Mouse (Mus musculus): ENCODE results near the gene Atl3. TPM values are rescaled to one million over a fixed set of nuclear protein-coding genes. Genes with fewer than 3 reads are reported as not detected.
A peak's percentile ranks its signal among the peaks of the same experiment; 100 is the strongest.

The Atl3 gene
- polyA plus RNA-seq, 1 experiment from 2014 or later: 16.2 TPM

DNA sequence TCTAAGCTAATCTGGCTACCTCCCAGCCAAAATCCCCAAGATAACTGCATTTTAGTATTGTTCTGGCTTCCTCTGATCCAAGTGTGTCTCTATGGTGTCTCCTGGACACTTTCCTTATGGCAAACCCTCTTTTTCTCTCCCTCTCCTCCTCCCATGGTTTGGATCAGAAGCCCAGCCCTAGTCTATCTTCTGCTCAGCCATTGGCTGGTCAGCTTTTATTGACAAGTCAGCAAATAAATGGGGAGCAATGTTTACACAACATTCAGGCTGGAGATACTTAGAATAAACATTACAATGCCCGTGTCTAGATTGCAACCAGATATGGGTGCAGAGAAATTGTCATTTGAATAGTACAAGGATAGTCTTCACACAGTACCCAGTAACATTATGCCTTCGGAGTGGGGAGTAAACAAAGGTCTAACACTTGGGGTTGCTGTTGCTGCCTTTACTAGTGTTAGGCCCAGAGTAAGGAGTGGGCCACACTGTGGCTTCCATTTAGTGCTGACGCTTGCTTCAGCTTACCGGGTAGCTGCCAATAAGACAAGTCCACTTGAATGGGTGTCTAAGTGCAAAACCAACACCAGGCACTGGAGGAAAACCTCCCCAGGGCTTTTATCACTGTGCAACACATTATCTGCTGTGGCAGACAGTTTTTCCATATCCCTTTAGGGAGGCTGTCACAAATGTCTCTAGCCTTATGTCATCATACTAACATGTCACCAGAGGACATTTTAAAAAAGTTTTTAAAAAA, 57.9 kb downstream of the Atl3 start:
- H3K9ac ChIP-seq (ENCODE audit: low read length): no peak overlapping the region
- no peaks in the 10 kb centered on the region for H3K27me3 ChIP-seq (ENCODE audit: control insufficient read depth, insufficient read depth, low read length)
- 34% methylated on average over 4 of the region's 4 CpGs for WGBS
- no peak overlapping the region for H3K4me3 ChIP-seq (replicated peaks; ENCODE audit: low read length)
- H3K9me3 ChIP-seq (replicated peaks; ENCODE audit: control insufficient read depth, low read length): no peaks in the 10 kb centered on the region
- no peaks in the 10 kb centered on the region for H3K4me1 ChIP-seq (ENCODE audit: control insufficient read depth, insufficient read depth, low read length)
- no peaks in the 10 kb centered on the region for H3K36me3 ChIP-seq (ENCODE audit: control insufficient read depth, insufficient read depth, low read length)
- no peak overlapping the region for H3K4me2 ChIP-seq (ENCODE audit: low read depth, low read length)
- no peak overlapping the region for H3K27ac ChIP-seq (ENCODE audit: low read length)
- peak; percentile 40 for ATAC-seq (ENCODE audit: insufficient read depth, low FRiP score)

DNA sequence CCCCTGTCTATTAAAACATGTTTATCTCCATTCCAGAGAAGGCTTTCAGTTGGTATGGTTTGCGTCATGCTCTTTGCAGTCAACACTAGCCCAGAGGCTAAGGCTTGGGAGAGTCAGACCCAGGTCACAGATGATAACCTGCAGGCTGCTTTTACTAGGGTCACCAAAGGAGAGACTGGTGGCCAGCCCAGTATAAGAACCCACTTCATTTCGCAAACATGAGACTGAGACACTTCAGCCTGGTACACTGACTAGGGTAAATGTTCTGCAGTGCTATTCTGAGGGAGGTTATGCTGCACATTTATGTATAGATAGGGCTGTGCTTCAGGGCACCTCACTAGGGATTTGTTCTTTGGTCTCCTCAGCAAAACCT, 58.4 kb downstream of the Atl3 start:
- no peak for ATAC-seq (ENCODE audit: insufficient read depth, low FRiP score)

GRCm38 (mm10) chr19:7553441-7553840, 59.6 kb downstream of the Atl3 start:
- ATAC-seq (ENCODE audit: insufficient read depth, low FRiP score): no peak
- H3K4me3 ChIP-seq (replicated peaks; ENCODE audit: low read length): no peak overlapping the region
- H3K4me2 ChIP-seq (ENCODE audit: low read depth, low read length): no peak overlapping the region
- no peak overlapping the region for H3K27ac ChIP-seq (ENCODE audit: low read length)
- no peaks in the 10 kb centered on the region for H3K36me3 ChIP-seq (ENCODE audit: control insufficient read depth, insufficient read depth, low read length)
- H3K27me3 ChIP-seq (ENCODE audit: control insufficient read depth, insufficient read depth, low read length): no peaks in the 10 kb centered on the region
- no peak overlapping the region for H3K9ac ChIP-seq (ENCODE audit: low read length)
- no peaks in the 10 kb centered on the region for H3K9me3 ChIP-seq (replicated peaks; ENCODE audit: control insufficient read depth, low read length)
- no peaks in the 10 kb centered on the region for H3K4me1 ChIP-seq (ENCODE audit: control insufficient read depth, insufficient read depth, low read length)

More for the DNA sequence above, 58.4 kb downstream of the Atl3 start:
- H3K9me3 ChIP-seq (replicated peaks; ENCODE audit: control insufficient read depth, low read length): no peaks in the 10 kb centered on the region
- no peak overlapping the region for H3K4me3 ChIP-seq (replicated peaks; ENCODE audit: low read length)
- H3K27me3 ChIP-seq (ENCODE audit: control insufficient read depth, insufficient read depth, low read length): no peaks in the 10 kb centered on the region
- H3K4me2 ChIP-seq (ENCODE audit: low read depth, low read length): no peak overlapping the region
- H3K9ac ChIP-seq (ENCODE audit: low read length): no peak overlapping the region
- 65% methylated on average over 2 of the region's 2 CpGs for WGBS
- no peaks in the 10 kb centered on the region for H3K36me3 ChIP-seq (ENCODE audit: control insufficient read depth, insufficient read depth, low read length)
- no peak overlapping the region for H3K27ac ChIP-seq (ENCODE audit: low read length)
- no peaks in the 10 kb centered on the region for H3K4me1 ChIP-seq (ENCODE audit: control insufficient read depth, insufficient read depth, low read length)

DNA sequence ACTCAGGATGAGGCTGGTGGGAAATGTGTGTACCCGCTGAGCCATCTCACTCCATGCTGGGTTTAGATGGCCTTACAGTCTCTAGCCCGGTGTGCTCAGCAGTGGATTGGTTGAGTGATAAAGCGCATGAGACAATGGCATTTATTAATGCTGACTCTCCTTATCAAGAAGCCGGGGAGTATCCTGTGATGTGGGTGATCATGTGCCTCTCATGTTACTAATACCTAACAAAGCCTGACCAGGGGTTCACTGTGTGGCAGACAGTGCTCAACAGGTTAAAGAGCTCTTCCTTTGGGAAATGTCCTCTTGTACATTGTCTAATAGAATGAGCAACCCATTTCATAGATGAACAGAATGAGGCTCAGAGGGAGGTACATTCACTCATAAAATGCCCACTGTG, 61.0 kb downstream of the Atl3 start:
- Histone ChIP-seq H3K36me3 (ENCODE audit: control insufficient read depth, insufficient read depth, low read length) (no peaks in the 10 kb centered on the region), H3K27me3 (ENCODE audit: control insufficient read depth, insufficient read depth, low read length) (no peaks in the 10 kb centered on the region)

DNA sequence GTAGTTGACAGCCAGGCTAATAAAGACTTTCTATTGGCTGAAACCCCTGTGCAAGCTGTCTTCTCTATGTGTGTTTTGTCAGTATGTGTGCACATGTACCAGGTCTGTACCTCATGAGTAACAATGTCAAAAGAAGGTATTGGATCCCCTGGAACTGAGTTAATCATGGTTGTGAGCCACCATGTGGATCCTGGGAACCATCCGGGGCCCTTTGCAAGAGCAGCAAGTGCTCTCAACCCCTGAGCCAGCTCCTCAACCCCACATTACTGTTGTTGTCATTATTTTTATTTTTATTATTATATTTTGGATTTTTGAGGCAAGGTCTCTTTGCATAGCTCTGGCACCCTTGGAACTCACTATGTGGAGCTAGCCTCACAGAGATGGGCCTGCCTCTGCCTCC, 62.8 kb downstream of the Atl3 start:
- no peaks in the 10 kb centered on the region for H3K27me3 ChIP-seq (ENCODE audit: control insufficient read depth, insufficient read depth, low read length)
- H3K4me3 ChIP-seq (replicated peaks; ENCODE audit: low read length): no peak overlapping the region
- H3K36me3 ChIP-seq (ENCODE audit: control insufficient read depth, insufficient read depth, low read length): no peaks in the 10 kb centered on the region
- ATAC-seq (ENCODE audit: insufficient read depth, low FRiP score): no peak
- H3K4me2 ChIP-seq (ENCODE audit: low read depth, low read length): no peak overlapping the region
- no peaks in the 10 kb centered on the region for H3K4me1 ChIP-seq (ENCODE audit: control insufficient read depth, insufficient read depth, low read length)
- no peaks in the 10 kb centered on the region for H3K9me3 ChIP-seq (replicated peaks; ENCODE audit: control insufficient read depth, low read length)
- H3K9ac ChIP-seq (ENCODE audit: low read length): no peak overlapping the region
- no peak overlapping the region for H3K27ac ChIP-seq (ENCODE audit: low read length)
- WGBS: 97% methylated on average over 1 of the region's 1 CpGs

More for the DNA sequence above, 61.0 kb downstream of the Atl3 start:
- H3K4me2 ChIP-seq (ENCODE audit: low read depth, low read length): no peak overlapping the region
- no peaks in the 10 kb centered on the region for H3K9me3 ChIP-seq (replicated peaks; ENCODE audit: control insufficient read depth, low read length)
- H3K9ac ChIP-seq (ENCODE audit: low read length): no peak overlapping the region
- WGBS: 62% methylated on average over 4 of the region's 4 CpGs
- H3K4me1 ChIP-seq (ENCODE audit: control insufficient read depth, insufficient read depth, low read length): no peaks in the 10 kb centered on the region
- no peak overlapping the region for H3K4me3 ChIP-seq (replicated peaks; ENCODE audit: low read length)
- no peak for ATAC-seq (ENCODE audit: insufficient read depth, low FRiP score)
- no peak overlapping the region for H3K27ac ChIP-seq (ENCODE audit: low read length)

- Histone ChIP-seq H3K36me3 (ENCODE audit: control insufficient read depth, insufficient read depth, low read length) (no peaks in the 10 kb centered on the region), H3K27me3 (ENCODE audit: control insufficient read depth, insufficient read depth, low read length) (no peaks in the 10 kb centered on the region), H3K4me2 (ENCODE audit: low read depth, low read length) (peak within 1 kb of the TSS; percentile 75), H3K9me3 (replicated peaks; ENCODE audit: control insufficient read depth, low read length) (no peaks in the 10 kb centered on the region), H3K9ac (ENCODE audit: low read length) (peak within 1 kb of the TSS; percentile 70), H3K4me1 (ENCODE audit: control insufficient read depth, insufficient read depth, low read length) (no peaks in the 10 kb centered on the region), H3K27ac (ENCODE audit: low read length) (no peak within 1 kb of the TSS), H3K4me3 (replicated peaks; ENCODE audit: low read length) (peak within 1 kb of the TSS; percentile 52)
- ATAC-seq (ENCODE audit: insufficient read depth, low FRiP score): peak; percentile 87
- WGBS: 1% methylated on average over 27 of the region's 27 CpGs
These were observed 63.5 kb downstream of the Atl3 start, which contains the start of gene Pla2g16 for GRCm38 (mm10) chr19:7557328-7557822. TSS of gene Pla2g16 (plus strand) at chr19:7557459.

DNA sequence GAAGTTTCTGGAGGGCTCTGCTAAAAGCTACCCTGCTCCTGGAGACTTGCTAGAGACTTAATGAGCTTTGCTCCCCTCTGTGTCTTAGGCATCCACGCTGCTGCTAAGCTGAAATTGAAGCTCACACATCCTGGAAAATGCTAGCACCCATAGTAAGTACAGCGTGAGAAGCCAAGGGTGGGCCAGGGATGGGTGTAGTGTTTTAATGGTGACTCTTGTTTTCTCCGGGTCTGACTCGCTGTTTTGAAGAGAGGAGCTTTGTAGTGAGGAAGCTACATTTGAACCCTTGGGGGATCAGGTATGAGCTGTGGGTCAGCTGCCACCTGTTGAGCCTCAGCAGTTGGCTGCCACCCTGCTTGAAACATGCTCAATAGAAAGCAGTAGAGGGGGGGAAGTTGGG, 64.0 kb downstream of the Atl3 start:
- no peaks in the 10 kb centered on the region for H3K27me3 ChIP-seq (ENCODE audit: control insufficient read depth, insufficient read depth, low read length)
- peak overlapping the region; percentile 52 for H3K4me3 ChIP-seq (replicated peaks; ENCODE audit: low read length)
- peak; percentile 8; the same call in 1 of the 2 replicates for ATAC-seq (ENCODE audit: insufficient read depth, low FRiP score)
- H3K36me3 ChIP-seq (ENCODE audit: control insufficient read depth, insufficient read depth, low read length): no peaks in the 10 kb centered on the region
- H3K9me3 ChIP-seq (replicated peaks; ENCODE audit: control insufficient read depth, low read length): no peaks in the 10 kb centered on the region
- H3K27ac ChIP-seq (ENCODE audit: low read length): no peak overlapping the region
- H3K9ac ChIP-seq (ENCODE audit: low read length): peak overlapping the region; percentile 70
- no peaks in the 10 kb centered on the region for H3K4me1 ChIP-seq (ENCODE audit: control insufficient read depth, insufficient read depth, low read length)
- WGBS: 6% methylated on average over 4 of the region's 4 CpGs
- H3K4me2 ChIP-seq (ENCODE audit: low read depth, low read length): peak overlapping the region; percentile 75

GRCm38 (mm10) chr19:7558675-7559074, 64.8 kb downstream of the Atl3 start:
- no peak overlapping the region for H3K4me3 ChIP-seq (replicated peaks; ENCODE audit: low read length)

DNA sequence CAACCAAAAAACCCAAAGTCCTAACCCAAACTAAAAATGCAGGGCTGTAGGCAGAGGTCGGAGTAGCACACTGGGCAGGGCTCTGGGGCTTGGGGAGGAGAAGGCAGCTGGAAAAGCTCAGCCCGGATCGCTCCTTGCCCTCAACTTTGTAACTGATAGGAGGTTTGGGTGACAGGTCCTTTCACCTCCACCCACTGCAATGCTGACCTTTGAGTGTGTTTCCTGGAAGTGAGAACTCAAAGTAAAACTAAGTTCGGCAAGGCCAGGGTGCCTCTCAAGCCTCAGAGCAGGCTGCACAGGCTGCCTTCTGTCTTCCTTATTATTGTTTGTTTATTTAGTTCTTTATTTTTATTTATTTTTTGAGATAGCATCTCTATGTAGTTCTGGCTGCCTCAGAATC, 66.1 kb downstream of the Atl3 start:
- ATAC-seq (ENCODE audit: insufficient read depth, low FRiP score): no peak
- Histone ChIP-seq H3K27ac (ENCODE audit: low read length) (no peak overlapping the region), H3K27me3 (ENCODE audit: control insufficient read depth, insufficient read depth, low read length) (no peaks in the 10 kb centered on the region), H3K4me2 (ENCODE audit: low read depth, low read length) (no peak overlapping the region), H3K9ac (ENCODE audit: low read length) (no peak overlapping the region), H3K9me3 (replicated peaks; ENCODE audit: control insufficient read depth, low read length) (no peaks in the 10 kb centered on the region), H3K4me1 (ENCODE audit: control insufficient read depth, insufficient read depth, low read length) (no peaks in the 10 kb centered on the region), H3K4me3 (replicated peaks; ENCODE audit: low read length) (no peak overlapping the region), H3K36me3 (ENCODE audit: control insufficient read depth, insufficient read depth, low read length) (no peaks in the 10 kb centered on the region)
- WGBS: 58% methylated on average over 4 of the region's 4 CpGs

More at GRCm38 (mm10) chr19:7558675-7559074, 64.8 kb downstream of the Atl3 start:
- ATAC-seq (ENCODE audit: insufficient read depth, low FRiP score): no peak
- H3K27ac ChIP-seq (ENCODE audit: low read length): no peak overlapping the region
- H3K4me2 ChIP-seq (ENCODE audit: low read depth, low read length): no peak overlapping the region
- no peaks in the 10 kb centered on the region for H3K36me3 ChIP-seq (ENCODE audit: control insufficient read depth, insufficient read depth, low read length)
- H3K4me1 ChIP-seq (ENCODE audit: control insufficient read depth, insufficient read depth, low read length): no peaks in the 10 kb centered on the region
- no peaks in the 10 kb centered on the region for H3K27me3 ChIP-seq (ENCODE audit: control insufficient read depth, insufficient read depth, low read length)
- no peaks in the 10 kb centered on the region for H3K9me3 ChIP-seq (replicated peaks; ENCODE audit: control insufficient read depth, low read length)
- H3K9ac ChIP-seq (ENCODE audit: low read length): no peak overlapping the region
- 68% methylated on average over 4 of the region's 4 CpGs for WGBS
